Mouse (Mus musculus) heart, embryonic 13.5 days (tissue): ENCODE measurements at regions not wholly inside any gene's neighbourhood (a gene's known extent, or its start where the extent isn't known, plus 50 kb on each side); places are given as distances from the start of the nearest gene placed in this dataset.

Experiments used
- ATAC-seq: fragments of 200-750 bp; cut with Nextera tagmentation; 2 replicates; pipeline ENCODE4 v1.8.0; 2017; ENCODE audit warnings: moderate TSS enrichment; ENCODE audit not compliant: insufficient number of reproducible peaks, low FRiP score, low TSS enrichment; ENCODE audit errors: extremely low read depth
- H3K27ac ChIP-seq: fragments of 300-500 bp; sonication (generic); replicated peaks from 2 replicates; pipeline ENCODE4 v1.5.1; 2015; ENCODE audit warnings: moderate library complexity, mild to moderate bottlenecking, inconsistent platforms
- H3K27me3 ChIP-seq: fragments of 300-500 bp; sonication (generic); replicated peaks from 2 replicates; pipeline ENCODE4 v1.6.1; 2015; ENCODE audit warnings: mild to moderate bottlenecking, inconsistent platforms
- H3K36me3 ChIP-seq: fragments of 300-500 bp; sonication (generic); 2 replicates; pipeline ENCODE4 v1.6.1; 2015; ENCODE audit warnings: mild to moderate bottlenecking, inconsistent platforms
- H3K4me1 ChIP-seq: fragments of 300-500 bp; sonication (generic); 2 replicates; pipeline ENCODE4 v1.6.1; 2015; ENCODE audit warnings: inconsistent platforms
- H3K4me2 ChIP-seq: fragments of 300-500 bp; sonication (generic); 2 replicates; pipeline ENCODE4 v1.6.1; 2015; ENCODE audit warnings: inconsistent platforms, mild to moderate bottlenecking, moderate library complexity
- H3K4me3 ChIP-seq: fragments of 300-500 bp; sonication (generic); 2 replicates; pipeline ENCODE4 v1.5.1; 2015; ENCODE audit warnings: moderate library complexity, mild to moderate bottlenecking, inconsistent platforms
- H3K9ac ChIP-seq: fragments of 300-500 bp; sonication (generic); 2 replicates; pipeline ENCODE4 v1.6.1; 2015; ENCODE audit warnings: inconsistent platforms, mild to moderate bottlenecking, moderate library complexity
- H3K9me3 ChIP-seq: fragments of 300-500 bp; sonication (generic); 2 replicates; pipeline ENCODE4 v1.6.1; 2016; ENCODE audit warnings: inconsistent platforms
- WGBS: fragments of 180-500 bp; shearing (Covaris S2); methylation state at CpG from one replicate; pipeline ENCODE4 v1.1.7; 2015; ENCODE audit warnings: mixed read lengths; 5-methylcytosine and 5-hydroxymethylcytosine counted together

GRCm38 (mm10) chrX:76201366-76201765, 62.7 kb upstream of the Cldn34b3 start:
- no peak overlapping the region for H3K4me3 ChIP-seq
- ATAC-seq = no peak
- H3K36me3 ChIP-seq = no peaks in the 10 kb centered on the region
- 20% methylated on average over 4 of the region's 4 CpGs for WGBS
- no peak overlapping the region for H3K9ac ChIP-seq
- H3K9me3 ChIP-seq = no peaks in the 10 kb centered on the region
- H3K27me3 ChIP-seq = no peaks in the 10 kb centered on the region
- no peak overlapping the region for H3K4me2 ChIP-seq
- no peaks in the 10 kb centered on the region for H3K4me1 ChIP-seq
- no peak overlapping the region for H3K27ac ChIP-seq
